Mouse (Mus musculus): Measurements from ENCODE around the gene Bmpr1a.

GRCm38 (mm10) chr14:34375415-34375904, 127.7 kb downstream of the Bmpr1a start, which contains the start of gene Mmrn2:
- TF ChIP-seq POLR2A (IDR thresholded peaks at IDR 0.05; ENCODE audit: low read depth, low read length) (no peak), CTCF (IDR thresholded peaks at IDR 0.05; ENCODE audit: extremely low read depth, insufficient read length, insufficient replicate concordance, low read depth, low read length) (no peak)

Data from small intestine, adult 2 months (tissue).